Mouse (Mus musculus): Measurements from ENCODE around the gene Dhrs9.
A peak's percentile ranks its signal among the peaks of the same experiment; 100 is the strongest.
"Not testable (repeated sequence)": the region's sequence is repeated elsewhere in the genome, so short reads cannot be mapped to it uniquely, and the experiment has no call there.

The Dhrs9 gene

DNA sequence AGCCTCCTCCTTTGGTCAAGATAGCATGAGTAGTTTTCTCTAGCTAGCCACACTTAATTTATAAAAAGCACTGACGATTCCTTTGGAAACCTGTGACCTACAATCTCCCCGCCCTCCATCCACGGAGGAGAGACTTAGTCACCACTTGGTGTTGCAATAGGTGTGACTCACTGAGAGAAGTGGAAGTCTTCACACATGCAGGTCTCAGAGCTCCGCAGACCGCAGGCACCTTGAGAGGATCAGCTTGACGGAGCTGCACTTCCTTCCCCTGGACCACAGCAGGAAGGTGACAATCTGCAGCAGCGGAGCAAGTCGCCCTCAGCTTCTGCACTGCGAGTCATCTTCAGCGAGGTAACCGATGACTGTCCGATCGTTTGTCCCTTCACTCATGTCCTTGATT is at the start of gene Dhrs9:
Gene Dhrs9, plus strand, starts transcription at position 165 of the 400 bp plus-strand sequence.
- DNase-seq, result no peak

DNA sequence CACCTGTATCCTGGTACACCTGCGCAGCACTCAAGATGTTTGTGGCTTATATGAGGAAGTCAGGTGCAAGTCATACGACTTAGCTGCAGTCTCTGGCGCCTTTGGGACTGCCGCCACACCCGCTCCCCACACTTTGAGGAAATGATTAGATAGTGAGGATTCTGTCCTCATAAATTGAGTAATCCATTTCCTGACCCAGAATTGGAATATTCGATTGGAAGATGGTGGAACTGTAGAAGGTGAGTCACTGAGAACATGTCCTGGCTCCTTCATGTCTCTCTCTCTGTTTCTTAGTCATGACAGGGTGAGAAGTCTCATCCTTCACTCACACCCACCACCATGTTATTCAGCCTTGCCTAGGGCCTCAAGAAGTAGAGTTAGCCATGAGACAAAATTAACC is 48.7 kb upstream of the Dhrs9 start:
- DNase-seq, result not testable (repeated sequence)

DNA sequence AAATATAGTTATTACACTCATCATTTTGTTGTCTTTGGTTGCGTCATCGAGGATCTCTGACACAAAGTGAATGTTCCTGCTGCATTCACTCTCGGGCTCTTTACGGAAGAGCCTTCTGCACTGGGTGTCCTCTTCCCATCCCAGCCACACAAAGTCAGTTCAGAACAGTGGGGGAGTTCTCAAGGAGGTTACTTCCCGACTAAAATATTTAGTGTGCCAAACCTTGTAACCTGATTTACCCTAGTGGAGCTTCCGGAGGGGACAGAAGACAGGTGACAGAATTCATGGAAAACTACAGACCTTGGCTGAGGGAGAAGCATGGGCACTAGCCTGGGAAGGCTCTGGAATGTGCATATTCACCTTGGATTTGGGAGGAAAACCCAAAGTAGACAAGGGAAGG is 38.7 kb upstream of the Dhrs9 start:
- DNase-seq, result no peak

DNA sequence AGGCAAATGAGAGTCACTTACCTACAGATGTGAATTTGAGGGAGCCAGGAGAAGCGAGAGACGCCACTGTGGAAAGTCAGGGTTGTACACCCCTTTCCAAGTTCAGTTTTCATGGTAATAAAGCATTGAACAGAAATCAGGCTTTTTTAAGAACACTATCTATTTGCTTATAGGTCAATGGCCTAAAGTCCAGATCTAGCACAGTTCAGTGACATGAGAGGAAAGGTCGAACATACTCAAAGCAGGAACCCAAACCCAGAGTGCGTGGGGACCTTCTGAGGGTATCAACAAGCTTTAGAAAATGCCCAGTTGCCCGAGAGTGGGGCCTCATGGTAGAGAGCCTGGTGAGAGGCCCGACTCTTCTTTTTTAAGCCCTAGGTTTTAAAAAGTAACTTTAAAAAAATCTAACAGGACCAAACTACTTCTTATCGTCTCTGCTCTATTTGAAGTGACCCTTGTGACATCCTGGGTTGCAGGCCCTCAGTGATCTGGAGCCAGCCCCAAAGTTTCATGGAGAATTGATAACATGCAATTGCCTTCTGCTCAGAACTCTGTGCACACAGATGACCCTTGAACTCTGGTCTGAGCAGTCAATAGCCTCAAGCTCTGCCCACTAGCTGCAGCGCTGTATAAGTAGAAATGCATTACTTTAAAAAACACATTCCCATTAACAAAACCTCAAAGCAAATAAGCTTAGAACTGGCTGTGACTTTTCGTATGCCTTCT is 37.6 kb upstream of the Dhrs9 start, which contains the start of gene Abcb11:
Gene Abcb11, minus strand, starts transcription at position 121 of the 726 bp plus-strand sequence.
- no peak for DNase-seq

DNA sequence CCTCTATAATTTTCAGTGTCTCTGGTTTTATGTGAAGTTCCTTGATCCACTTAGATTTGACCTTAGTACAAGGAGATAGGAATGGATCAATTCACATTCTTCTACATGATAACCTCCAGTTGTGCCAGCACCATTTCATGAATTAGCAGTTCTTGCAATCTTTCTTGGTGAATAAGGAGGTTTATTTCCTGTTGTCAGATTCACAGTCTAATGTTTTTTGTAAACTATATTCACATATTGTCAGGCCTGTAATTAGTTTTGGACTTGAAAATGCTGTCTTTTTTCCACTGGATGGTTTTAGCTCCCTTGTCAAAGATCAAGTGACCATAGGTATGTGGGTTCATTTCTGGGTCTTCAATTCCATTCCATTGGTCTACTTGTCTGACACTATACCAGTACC is 24.8 kb upstream of the Dhrs9 start:
- not testable (repeated sequence) for DNase-seq

DNA sequence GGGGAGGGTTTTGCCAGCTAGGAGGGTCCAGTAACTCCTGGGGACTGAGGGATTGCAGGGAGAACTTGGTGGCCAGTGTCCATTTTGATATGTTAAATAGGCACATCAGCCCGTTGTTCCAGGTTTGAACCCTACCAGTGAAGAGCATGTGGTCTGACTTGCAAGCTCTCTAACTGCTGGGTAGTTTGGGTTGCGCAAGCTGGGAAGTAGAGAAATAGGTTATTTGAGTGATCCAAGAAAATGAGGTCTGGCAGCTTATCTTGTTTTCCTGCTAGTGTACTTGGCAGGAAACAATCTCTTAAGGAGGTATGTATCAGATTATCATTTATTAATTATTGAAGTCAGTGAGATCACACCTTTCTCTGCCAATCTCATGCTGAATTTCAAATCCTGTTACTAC is 15.4 kb upstream of the Dhrs9 start:
- DNase-seq, result no peak

DNA sequence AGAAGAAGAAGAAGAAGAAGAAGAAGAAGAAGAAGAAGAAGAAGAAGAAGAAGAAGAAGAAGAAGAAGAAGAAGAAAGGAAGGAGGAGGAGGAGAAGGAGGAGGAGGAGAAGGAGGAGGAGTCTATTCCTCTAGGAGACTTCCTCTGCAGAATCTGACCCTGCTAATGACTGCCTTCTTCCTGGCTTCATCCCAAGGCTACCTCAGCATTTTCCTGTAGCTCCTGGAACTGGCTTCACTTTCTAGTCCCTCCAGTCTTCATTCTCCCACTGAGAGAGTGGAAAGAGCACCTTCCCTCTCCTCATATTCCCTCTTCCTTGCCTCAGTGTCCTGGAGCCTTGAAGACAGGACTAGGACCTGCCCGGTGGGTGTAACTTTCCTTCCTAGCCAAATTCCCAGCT is 15.0 kb upstream of the Dhrs9 start:
- no peak for DNase-seq

DNA sequence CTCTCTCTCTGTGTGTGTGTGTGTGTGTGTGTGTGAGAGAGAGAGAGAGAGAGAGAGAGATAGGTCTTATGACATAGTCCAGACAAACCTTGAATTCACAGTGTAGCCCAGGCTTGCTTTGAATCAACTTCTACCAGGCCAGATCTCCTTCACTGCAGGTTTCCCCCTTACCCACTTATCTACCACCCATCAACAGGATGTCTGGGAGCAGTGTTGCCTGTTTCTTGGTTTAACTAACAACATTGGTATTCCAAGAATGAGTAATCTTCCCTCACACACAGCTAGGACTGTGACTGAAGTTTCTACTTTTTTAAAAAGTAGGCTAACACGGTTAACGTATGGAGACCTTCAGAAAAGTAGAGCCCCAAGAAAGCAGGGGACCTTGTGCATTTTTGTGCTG is 3.5 kb upstream of the Dhrs9 start:
- no peak for DNase-seq

DNA sequence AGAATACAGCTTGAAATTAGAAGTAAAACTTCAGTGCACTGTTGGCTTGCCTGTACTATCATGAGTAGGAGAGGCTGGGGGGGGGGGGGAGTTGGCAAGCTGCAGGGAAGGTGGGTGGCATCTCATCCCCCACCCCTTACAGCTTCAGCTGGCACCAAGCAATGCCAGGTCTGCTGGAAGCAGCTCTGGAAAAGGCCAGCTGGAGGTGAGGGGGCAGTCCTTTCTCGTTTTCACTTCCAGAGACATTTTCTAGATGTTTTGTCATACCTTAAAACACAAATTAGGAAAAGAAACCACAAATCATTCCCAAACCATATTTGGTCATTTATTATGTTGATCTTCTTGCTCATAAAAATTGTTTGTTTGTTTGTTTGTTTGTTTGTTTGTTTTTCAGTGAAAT is 444 bp upstream of the Dhrs9 start:
- no peak for DNase-seq

DNA sequence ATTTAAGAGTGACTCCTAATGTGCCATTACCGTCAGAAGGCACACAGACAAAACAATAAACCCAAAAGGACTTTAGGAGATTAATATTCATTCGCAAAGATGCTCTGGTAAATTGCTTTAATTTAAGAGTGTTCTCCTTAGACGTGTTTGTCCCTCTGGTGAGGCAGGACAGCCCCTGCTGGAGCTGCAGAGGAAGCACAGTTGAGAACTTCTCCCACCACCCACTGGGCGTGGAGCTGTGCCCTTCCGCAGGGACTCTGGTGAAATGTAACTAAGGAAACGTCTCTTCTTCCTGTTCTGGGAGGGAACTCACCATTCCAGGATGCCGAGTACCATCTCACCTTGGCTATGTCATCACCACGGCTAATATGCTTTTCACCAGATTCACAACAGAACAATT is 1.5 kb downstream of the Dhrs9 start:
- peak; percentile 23 for DNase-seq

DNA sequence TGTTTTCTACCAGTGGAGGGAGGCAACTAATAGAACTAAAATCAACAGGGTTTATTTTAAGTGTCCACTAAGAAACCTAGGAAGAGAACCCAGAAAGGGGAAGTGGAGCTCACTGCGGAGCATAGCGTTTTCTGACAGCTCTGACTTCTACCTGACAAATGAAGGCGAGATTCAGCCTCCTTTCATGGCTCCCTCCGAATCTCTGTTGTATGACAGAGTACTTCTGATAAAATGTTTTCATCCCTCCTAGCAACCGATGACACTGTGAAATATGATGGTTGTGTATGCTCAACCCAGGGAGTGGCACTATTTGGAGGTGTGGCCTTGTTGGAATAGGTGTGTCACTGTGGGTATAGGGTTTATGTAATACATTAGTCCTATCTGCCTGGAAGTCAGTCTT is 2.6 kb downstream of the Dhrs9 start:
- DNase-seq, result no peak

DNA sequence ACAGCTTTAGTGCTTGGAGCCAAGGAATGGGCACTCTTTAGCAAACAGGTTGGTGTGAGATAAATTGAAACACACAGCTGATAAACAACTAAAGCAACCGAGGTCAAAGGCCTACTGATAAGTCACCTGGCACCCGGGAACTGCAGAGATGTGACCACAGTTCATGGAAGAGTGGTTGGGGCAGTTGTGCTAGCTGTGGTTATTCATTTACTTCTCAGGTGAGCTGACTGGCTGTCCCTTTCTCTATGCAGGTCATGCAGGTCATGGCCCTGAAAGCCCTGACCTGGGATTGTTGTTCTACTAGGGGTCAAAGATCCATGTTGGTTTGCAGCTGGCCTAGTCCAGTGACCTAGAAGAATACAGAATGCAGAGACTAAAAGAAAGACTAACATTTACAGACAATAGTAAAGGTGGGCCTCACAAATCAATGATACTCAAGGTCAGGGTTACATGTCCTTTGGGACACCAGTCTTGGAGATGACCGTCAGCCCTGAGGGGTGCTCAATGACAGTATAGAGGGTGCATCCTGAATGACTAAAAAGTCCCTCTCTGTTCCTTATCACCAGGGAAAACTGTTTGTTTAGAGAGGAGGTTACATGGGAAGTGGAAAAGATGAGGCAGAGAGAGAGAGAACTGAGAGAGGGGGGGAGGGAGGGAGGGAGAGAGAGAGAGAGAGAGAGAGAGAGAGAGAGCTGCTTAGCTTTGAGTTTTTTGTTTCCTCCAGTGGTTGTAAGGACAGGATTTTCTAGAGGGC is 6.0 kb downstream of the Dhrs9 start:
- no peak for DNase-seq

DNA sequence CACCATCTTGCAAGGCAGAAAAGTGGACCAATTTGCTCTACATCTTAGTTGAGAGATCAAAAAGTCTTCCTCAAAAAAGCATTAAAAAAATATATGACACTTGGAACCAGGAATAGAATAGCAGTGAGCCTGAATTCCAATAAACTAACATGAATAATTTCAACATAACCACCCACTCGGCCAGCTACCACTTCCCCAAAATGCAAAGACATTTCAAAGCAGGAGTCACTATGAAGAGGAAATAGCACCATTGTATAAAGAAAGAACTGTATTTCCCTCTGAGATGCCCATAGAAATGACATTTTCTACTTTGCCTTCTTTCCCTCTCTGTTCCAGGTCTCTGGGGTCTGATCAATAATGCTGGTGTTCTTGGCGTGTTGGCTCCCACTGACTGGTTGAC is 13.7 kb downstream of the Dhrs9 start:
- DNase-seq, result no peak

DNA sequence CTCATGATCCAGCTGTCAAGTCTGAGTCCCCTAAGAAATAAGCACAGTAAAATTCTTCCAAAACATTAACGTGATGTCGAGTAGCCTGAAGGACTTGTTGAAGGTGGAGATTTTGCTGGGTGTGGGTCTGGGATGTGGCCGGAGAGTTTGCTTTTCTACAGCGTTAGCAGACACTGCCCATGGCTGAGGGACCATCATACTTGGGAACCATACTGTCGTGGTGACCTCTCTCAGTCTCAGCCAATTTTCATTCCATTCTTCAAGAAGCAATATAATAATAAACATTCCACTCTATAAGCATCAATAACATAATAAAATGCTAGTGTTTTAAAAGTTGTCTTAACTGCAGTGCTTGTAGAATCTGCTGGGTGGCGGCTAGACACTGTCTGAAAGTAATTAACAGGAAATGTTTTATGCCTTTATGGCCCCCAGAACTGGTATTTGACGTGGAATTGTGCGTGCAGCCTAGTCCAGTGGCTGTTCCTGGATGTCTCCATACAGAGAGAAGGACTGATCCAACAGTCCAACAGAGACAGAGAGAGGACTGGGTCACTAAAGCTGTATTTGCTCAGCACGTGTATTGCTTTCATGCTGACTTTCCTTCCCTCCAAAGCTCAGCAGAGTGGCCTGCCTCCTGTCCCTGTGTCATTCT is 15.5 kb downstream of the Dhrs9 start:
- DNase-seq, result no peak

DNA sequence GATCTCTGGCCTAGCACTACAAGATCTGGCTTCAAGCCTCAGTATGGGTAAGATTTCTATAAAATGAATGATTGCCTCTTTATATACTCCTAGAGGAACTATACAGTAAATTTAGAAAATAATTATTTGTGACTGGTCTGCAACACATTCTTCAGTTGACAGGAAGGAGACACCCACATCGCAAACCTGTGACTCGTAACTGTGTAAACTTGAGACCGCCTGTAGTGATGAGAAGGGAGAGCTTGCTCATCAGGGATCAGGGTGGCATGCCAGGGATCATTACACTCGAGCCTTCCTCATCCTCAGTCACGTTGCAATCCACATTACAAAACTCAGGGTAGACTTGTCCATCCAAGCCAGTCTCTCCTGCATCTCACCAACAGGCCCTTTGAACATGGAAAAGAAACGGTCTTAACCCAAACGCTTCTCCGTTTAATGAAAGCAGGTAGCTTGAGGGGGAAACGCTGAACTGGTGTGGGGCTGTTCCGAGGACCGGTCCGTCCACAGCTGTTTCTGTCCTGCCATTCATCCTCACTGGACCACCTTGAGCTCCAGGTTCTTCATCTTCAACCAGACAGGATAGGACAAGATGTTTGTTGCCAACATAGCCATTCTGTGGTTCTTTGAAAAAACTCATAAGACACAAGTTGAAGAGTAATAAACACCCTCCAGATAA is 16.7 kb downstream of the Dhrs9 start:
- no peak for DNase-seq

DNA sequence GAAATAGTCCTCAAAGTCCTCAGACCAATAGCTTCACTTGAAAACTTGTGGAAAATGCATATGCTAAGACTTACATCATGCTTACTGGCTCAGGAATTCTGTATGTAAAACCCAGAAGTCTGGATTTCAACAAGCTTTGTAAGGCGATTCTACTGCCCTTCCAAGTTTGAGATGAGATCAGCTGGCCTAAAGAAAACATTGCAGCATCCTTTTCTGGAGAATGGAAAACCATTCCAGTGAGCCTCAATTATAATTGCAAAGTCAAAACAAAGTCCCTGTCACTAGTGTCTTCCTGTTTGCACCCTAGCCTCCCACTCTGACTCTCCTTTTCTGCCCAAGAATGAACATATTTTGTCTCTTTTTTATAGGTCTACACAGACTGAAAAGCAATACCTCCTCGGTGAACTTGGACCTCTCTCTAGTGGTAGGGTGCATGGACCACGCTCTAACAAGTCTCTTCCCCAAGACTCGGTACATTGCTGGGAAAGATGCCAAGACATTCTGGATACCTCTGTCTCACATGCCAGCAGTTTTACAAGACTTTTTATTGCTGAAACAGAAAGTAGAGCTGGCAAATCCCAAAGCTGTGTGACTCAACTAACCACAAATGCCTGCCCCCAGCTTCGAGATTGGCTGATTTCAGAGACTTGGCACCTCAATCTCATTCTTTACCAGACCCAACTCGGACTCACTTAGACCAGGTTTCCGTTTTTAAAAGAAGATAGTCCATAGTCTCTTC is 20.8 kb downstream of the Dhrs9 start:
- DNase-seq, result no peak

DNA sequence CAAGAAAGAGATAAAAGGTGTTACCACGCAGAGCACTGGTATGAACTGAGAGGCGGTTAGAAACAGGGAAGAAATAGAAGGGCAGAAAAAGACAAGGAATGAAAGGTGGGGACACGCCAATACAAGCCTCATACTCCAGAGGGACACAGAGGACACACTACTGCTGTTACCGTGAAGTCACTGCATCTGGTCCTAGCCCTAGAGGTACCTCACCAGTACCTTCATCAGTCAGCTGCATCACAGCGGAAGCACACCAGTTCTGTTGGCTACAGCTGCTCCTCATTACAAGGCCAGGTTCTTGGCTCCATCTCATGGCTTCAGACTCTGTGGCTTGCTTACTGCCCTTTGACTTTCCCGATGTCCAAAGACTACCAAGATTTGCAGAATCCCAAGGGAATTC is 21.6 kb downstream of the Dhrs9 start:
- no peak for DNase-seq

DNA sequence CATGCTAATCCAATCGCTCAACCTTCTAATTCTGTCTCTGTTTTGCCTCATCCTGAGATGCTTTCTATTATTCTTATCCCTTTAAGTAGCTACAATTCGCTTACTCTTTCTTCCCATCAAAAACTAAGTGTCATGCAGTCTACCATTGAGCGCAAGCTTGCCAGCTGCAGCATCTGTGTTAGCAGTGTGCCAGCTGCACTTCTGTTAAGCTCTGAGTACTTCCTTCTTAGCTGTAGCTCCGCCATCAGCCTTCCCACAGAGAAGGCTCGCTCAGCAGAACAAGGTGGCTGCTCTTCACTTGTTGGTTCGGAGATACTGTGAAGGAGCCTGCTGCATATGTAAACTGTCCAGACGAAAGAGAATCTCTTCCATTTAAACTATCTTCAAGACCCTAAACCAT is 22.1 kb downstream of the Dhrs9 start:
- DNase-seq, result no peak

DNA sequence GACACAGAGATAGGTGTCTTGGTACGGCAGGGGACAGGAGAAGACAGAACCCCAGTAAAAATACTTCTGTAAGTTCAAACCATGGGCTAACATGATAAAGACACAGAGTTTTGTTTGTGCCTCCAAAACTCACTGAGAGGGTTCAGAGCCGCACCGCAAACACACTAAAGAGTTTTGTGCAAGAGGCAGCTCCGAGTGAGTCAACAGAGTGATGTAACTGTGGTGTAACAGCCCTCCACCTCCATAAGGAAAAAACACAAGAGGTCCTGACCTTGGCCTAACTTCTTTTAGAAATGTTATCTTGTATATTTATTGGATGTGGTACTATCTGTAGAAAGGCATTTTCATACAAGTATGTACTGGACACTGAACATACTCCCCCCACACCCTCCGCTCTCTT is 25.4 kb downstream of the Dhrs9 start:
- DNase-seq, result no peak

DNA sequence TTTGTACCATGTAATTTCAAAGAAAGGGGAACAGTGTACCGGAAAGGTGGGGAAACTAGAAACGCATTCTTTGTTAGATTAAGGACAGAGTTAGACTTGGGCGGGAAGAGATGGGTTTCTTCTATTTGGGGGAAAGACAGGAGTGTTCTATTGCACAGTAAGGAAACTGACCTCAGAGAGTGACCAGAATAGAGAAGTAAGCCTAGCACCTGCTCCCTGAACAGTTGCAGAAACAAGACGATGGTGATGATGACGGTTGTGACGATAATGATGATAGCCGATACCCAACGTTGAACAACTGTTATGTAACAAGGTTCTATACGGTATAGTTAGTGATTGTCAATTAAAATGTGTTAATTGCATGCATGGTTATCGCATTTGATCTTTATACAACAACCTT is 34.3 kb downstream of the Dhrs9 start:
- no peak for DNase-seq

DNA sequence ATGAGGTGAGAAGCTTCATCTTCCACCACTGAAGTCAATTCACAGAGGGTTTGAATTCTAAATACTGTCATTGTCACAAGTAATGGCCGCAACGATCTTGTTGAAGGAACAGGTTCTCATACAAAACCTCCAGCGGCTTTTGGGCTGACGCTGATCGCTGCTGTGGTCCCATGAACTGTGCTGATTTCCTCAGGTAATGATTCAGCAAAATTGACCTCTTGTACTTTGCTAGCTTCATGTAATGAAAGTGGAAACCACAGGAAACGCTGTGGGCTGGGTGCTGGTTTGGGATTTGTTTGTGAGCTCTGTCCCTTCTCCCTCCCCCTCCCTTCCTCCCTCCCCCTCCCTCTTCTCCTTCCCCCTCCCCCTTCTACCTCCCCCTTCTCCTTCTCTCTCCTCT is 34.8 kb downstream of the Dhrs9 start:
- DNase-seq, result no peak

DNA sequence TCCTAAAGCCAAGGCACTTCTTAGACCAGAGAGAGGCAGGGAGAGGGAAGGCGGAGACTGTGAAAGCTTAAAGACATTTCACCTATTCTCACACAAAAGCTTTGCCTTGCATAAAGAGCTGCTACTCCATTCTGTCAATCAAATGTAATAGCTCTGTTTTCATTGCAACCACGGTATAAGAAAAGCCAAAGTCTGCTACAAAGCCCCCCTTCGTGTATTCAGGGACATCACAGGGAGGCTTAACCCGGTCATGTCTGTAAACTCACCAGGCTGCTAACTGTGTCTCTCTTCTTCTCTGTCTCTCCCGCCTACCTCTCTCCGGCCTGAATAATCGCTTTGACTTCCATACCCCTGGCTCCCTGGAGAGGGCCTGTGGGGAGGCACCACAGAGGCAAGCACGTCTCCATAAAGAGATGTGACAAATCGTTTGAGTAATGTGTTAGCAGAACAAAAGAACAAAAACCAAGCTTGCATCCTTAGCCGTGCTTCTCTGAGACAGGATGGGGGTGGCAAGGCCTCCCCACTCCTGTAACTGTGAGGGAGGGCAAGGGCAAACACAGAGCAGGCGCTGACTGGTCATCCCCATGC is 38.1 kb downstream of the Dhrs9 start:
- peak; percentile 69 for DNase-seq

All from retina, postnatal 1 day (tissue).